Mouse (Mus musculus): Measurements from ENCODE around the gene Znrf3. TPM values are rescaled to one million over a fixed set of nuclear protein-coding genes. Genes with fewer than 3 reads are reported as not detected.
A peak's percentile ranks its signal among the peaks of the same experiment; 100 is the strongest.

Znrf3 gene
- total RNA-seq, 2 experiments from 2014 or later, result 19.7 to 20.5 TPM

- no peak for DNase-seq (ENCODE audit: low spot score in 2 of 2)
Measured at GRCm38 (mm10) chr11:5271274-5272065, 173.2 kb downstream of the Znrf3 start.

- no peak for DNase-seq (ENCODE audit: low spot score in 2 of 2)
Measured at GRCm38 (mm10) chr11:5269846-5270461, 174.7 kb downstream of the Znrf3 start.

GRCm38 (mm10) chr11:5265764-5266163, 178.9 kb downstream of the Znrf3 start:
- DNase-seq (ENCODE audit: low spot score in 2 of 2), result no peak

- DNase-seq (ENCODE audit: low spot score in 2 of 2), result no peak
Measured at GRCm38 (mm10) chr11:5263078-5263730, 181.4 kb downstream of the Znrf3 start.

- peak; percentile 84 to 92 for DNase-seq (ENCODE audit: low spot score in 2 of 2)
Measured at GRCm38 (mm10) chr11:5261508-5262392, 182.9 kb downstream of the Znrf3 start, which contains the start of gene Kremen1. Kremen1 (minus strand) TSS chr11:5261558.

- DNase-seq (ENCODE audit: low spot score in 2 of 2), result peak in 1 of 2 experiments; percentile 26
Measured at GRCm38 (mm10) chr11:5260942-5261459, 183.6 kb downstream of the Znrf3 start.

- DNase-seq (ENCODE audit: low spot score in 2 of 2), result no peak
Measured at GRCm38 (mm10) chr11:5259944-5260598, 184.6 kb downstream of the Znrf3 start.

GRCm38 (mm10) chr11:5258036-5258435, 186.6 kb downstream of the Znrf3 start:
- no peak for DNase-seq (ENCODE audit: low spot score in 2 of 2)

GRCm38 (mm10) chr11:5257151-5257862, 187.3 kb downstream of the Znrf3 start:
- no peak for DNase-seq (ENCODE audit: low spot score in 2 of 2)

- peak in 1 of 2 experiments; percentile 58 for DNase-seq (ENCODE audit: low spot score in 2 of 2)
Measured at GRCm38 (mm10) chr11:5255509-5256014, 189.1 kb downstream of the Znrf3 start.

GRCm38 (mm10) chr11:5254016-5254415, 190.6 kb downstream of the Znrf3 start:
- no peak for DNase-seq (ENCODE audit: low spot score in 2 of 2)

- DNase-seq (ENCODE audit: low spot score in 2 of 2), result no peak
Measured at GRCm38 (mm10) chr11:5253528-5253927, 191.1 kb downstream of the Znrf3 start.

GRCm38 (mm10) chr11:5252727-5253126, 191.9 kb downstream of the Znrf3 start:
- no peak for DNase-seq (ENCODE audit: low spot score in 2 of 2)

- DNase-seq (ENCODE audit: low spot score in 2 of 2), result no peak
Measured at GRCm38 (mm10) chr11:5251112-5251511, 193.5 kb downstream of the Znrf3 start.

- no peak for DNase-seq (ENCODE audit: low spot score in 2 of 2)
Measured at GRCm38 (mm10) chr11:5248200-5248599, 196.4 kb downstream of the Znrf3 start.

GRCm38 (mm10) chr11:5245431-5245830, 199.2 kb downstream of the Znrf3 start:
- no peak for DNase-seq (ENCODE audit: low spot score in 2 of 2)

- DNase-seq (ENCODE audit: low spot score in 2 of 2), result peak in 1 of 2 experiments; percentile 38
Measured at GRCm38 (mm10) chr11:5244749-5245130, 199.9 kb downstream of the Znrf3 start.

- DNase-seq (ENCODE audit: low spot score in 2 of 2), result peak; percentile 62 to 79
Measured at GRCm38 (mm10) chr11:5243812-5244748, 200.6 kb downstream of the Znrf3 start.
